Mouse (Mus musculus) cerebellum, adult 2 months (tissue): ENCODE data around the gene D430041D05Rik. TPM values are rescaled to one million over a fixed set of nuclear protein-coding genes. Genes with fewer than 3 reads are reported as not detected.
A peak's percentile ranks its signal among the peaks of the same experiment; 100 is the strongest.

Experiments used
- DNase-seq, 2 experiments: peaks; one replicate each; pipeline ENCODE4 v3.0.0; 2021
- H3K27ac ChIP-seq: fragments of 200-500 bp; 2 replicates; pipeline ENCODE4 v1.5.1; 2012; ENCODE audit warnings: low read length, control low read depth, inconsistent platforms; ENCODE audit not compliant: insufficient read depth
- H3K27me3 ChIP-seq: fragments of 200-500 bp; 2 replicates; pipeline ENCODE4 v1.6.1; 2012; ENCODE audit warnings: inconsistent platforms, mild to moderate bottlenecking, low read length, moderate library complexity; ENCODE audit not compliant: control insufficient read depth, insufficient read depth
- H3K4me1 ChIP-seq: fragments of 200-500 bp; 2 replicates; pipeline ENCODE4 v1.6.1; 2011; ENCODE audit warnings: low read length; ENCODE audit not compliant: control insufficient read depth, insufficient read depth
- H3K4me3 ChIP-seq: fragments of 200-500 bp; replicated peaks from 2 replicates; pipeline ENCODE3; 2011; ENCODE audit warnings: mild to moderate bottlenecking, low read depth, low read length, control low read depth; ENCODE audit not compliant: insufficient read depth
- CTCF ChIP-seq: fragments of 200-500 bp; IDR thresholded peaks from 2 replicates; pipeline ENCODE4 v1.5.1; 2011; ENCODE audit warnings: low read depth, mild to moderate bottlenecking, control low read depth, low read length, moderate library complexity, borderline replicate concordance; ENCODE audit not compliant: insufficient read depth
- POLR2A ChIP-seq: fragments of 200-500 bp; IDR thresholded peaks from 2 replicates; pipeline ENCODE4 v1.6.1; 2011; ENCODE audit warnings: low read length, control low read depth, borderline replicate concordance; ENCODE audit not compliant: insufficient read depth
- WGBS: fragments of 180-500 bp; shearing (Covaris S2); methylation state at CpG from one replicate; pipeline ENCODE4 v1.1.7; 2018; 5-methylcytosine and 5-hydroxymethylcytosine counted together
- polyA plus RNA-seq: library from polyadenylated mRNA; depleted of rRNA; stranded (reverse); fragments of >200 nt; gene quantifications from 2 replicates; pipeline ENCODE4 v1.2.3, GENCODE M21; 2012

Gene D430041D05Rik
- polyA plus RNA-seq, 1 experiment: 33.5 TPM

GRCm38 (mm10) chr2:104150608-104151397 is 260.0 kb downstream of the D430041D05Rik start:
- Histone ChIP-seq H3K27me3 (no peaks in the 10 kb centered on the region), H3K4me1 (peaks cover 53% of the 10 kb centered on the region), H3K27ac (no peak overlapping the region), H3K4me3 (no peak overlapping the region)
- peak in 1 of 2 experiments; percentile 52 for DNase-seq
- 68% methylated on average over 6 of the region's 6 CpGs for WGBS
- TF ChIP-seq CTCF: no peak
- TF ChIP-seq POLR2A: no peak

- H3K4me3 ChIP-seq: no peak overlapping the region
- peaks cover 27% of the 10 kb centered on the region for H3K4me1 ChIP-seq
- peak in 1 of 2 experiments; percentile 68 for DNase-seq
- no peak overlapping the region for H3K27ac ChIP-seq
- TF ChIP-seq POLR2A (no peak), CTCF (no peak)
- no peaks in the 10 kb centered on the region for H3K27me3 ChIP-seq
- WGBS: 23% methylated on average over 4 of the region's 4 CpGs
Observed at GRCm38 (mm10) chr2:104147910-104148561, 262.8 kb downstream of the D430041D05Rik start.

GRCm38 (mm10) chr2:104145983-104146382 is 264.8 kb downstream of the D430041D05Rik start:
- no peak overlapping the region for H3K4me3 ChIP-seq
- no peak overlapping the region for H3K27ac ChIP-seq
- H3K27me3 ChIP-seq: no peaks in the 10 kb centered on the region
- peaks cover 16% of the 10 kb centered on the region for H3K4me1 ChIP-seq
- TF ChIP-seq CTCF (no peak), POLR2A (no peak)
- 50% methylated on average over 1 of the region's 1 CpGs for WGBS
- no peak for DNase-seq

DNA sequence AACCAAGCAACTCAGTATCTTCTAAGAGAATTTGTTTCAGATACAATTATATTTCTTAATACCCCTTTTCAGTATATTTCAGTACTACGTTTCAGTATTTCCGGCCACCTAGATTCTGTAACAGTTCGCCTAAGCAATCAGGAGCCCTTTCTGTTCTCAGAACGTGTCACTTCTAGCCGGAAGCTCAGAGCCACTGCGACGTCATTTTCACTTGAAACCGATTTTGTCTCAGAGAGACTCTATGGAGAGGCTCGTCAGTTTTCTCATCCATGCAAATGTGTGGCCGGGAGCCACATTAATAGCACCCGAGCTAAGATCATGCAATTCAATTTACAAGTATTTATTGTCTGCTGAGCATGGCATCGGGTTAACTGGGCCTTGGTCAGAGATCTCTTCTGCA is 266.8 kb downstream of the D430041D05Rik start:
- Histone ChIP-seq H3K27me3 (no peaks in the 10 kb centered on the region), H3K4me3 (no peak overlapping the region), H3K4me1 (peaks cover 15% of the 10 kb centered on the region), H3K27ac (no peak overlapping the region)
- no peak for TF ChIP-seq POLR2A
- no peak for TF ChIP-seq CTCF
- WGBS: 76% methylated on average over 12 of the region's 12 CpGs
- DNase-seq: no peak

- TF ChIP-seq POLR2A: no peak
- TF ChIP-seq CTCF: no peak
- Histone ChIP-seq H3K27ac (no peak overlapping the region), H3K27me3 (no peaks in the 10 kb centered on the region), H3K4me1 (peaks cover under 1% of the 10 kb centered on the region; the same call in 1 of the 2 replicates), H3K4me3 (no peak overlapping the region)
- DNase-seq: no peak
- 89% methylated on average over 8 of the region's 8 CpGs for WGBS
Observed at GRCm38 (mm10) chr2:104142140-104142539, 268.7 kb downstream of the D430041D05Rik start.

DNA sequence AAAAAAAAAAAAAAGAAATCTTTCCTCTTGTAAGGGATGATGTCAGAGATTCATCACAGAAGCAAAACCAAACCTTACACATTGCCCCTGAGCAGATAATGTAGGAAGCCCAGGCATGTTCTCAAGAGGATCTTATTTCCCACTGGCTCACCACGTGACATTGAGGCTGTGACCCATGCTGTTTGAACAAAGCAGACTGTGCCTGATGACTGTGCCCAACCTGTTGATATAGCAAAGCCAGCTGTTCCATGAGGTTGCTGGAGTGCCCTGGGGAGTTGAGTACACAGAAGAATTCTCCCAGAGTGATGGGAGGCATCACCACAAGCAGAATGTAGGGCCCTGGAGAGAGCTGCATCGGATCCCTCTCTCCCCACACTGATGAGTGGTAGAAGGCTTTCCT is 274.9 kb downstream of the D430041D05Rik start:
- H3K27me3 ChIP-seq: no peaks in the 10 kb centered on the region
- no peak overlapping the region for H3K4me3 ChIP-seq
- WGBS: 79% methylated on average over 2 of the region's 2 CpGs
- TF ChIP-seq POLR2A: no peak
- TF ChIP-seq CTCF: no peak
- no peak for DNase-seq
- H3K27ac ChIP-seq: no peak overlapping the region
- 0 out of 2 replicates have a peak, but pooled peaks cover 6% of the 10 kb centered on the region for H3K4me1 ChIP-seq

GRCm38 (mm10) chr2:104134150-104135056 is 276.4 kb downstream of the D430041D05Rik start:
- H3K27ac ChIP-seq: no peak overlapping the region
- WGBS: 47% methylated on average over 8 of the region's 8 CpGs
- no peaks in the 10 kb centered on the region for H3K27me3 ChIP-seq
- H3K4me3 ChIP-seq: no peak overlapping the region
- H3K4me1 ChIP-seq: 0 out of 2 replicates have a peak, but pooled peaks cover 6% of the 10 kb centered on the region
- peak; percentile 77 to 83 for DNase-seq
- peak; percentile 92 for TF ChIP-seq CTCF
- TF ChIP-seq POLR2A: no peak
